Mouse (Mus musculus) hematopoietic multipotent progenitor cell, adult 10-12 weeks (in vitro differentiated cells): Measurements from ENCODE around the gene Gm10061. TPM values are rescaled to one million over a fixed set of nuclear protein-coding genes. Genes with fewer than 3 reads are reported as not detected.

Experiments
- polyA plus RNA-seq: library from polyadenylated mRNA; stranded (reverse); fragments of >175 nt; gene quantifications from 2 replicates; pipeline ENCODE4 v1.2.3, GENCODE M21; 2012; ENCODE audit warnings: low replicate concordance

Gm10061 gene
- polyA plus RNA-seq = not detected in 2 replicates

DNA sequence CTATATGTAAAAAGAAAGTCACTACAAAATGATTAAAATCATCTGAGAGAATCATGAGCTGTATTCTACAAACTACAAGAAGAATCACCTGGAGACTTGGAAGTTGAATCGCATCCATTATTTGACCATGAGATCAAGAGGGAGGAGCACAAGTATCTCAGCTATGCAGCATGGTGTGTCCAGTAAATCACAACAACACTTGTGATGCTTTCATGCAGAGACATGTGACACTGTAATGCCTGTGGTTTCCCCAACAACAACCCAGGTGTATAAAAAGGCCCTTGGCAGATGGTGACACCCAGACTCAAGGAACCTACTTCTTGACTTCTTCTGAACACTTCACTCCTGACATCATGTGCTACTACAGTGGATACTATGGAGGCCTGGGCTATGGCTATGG is at the start of gene Gm10061:
Gene Gm10061 (plus strand): TSS at position 301 of the 400 bp plus-strand sequence.

GRCm38 (mm10) chr16:89140551-89140950 is 10.3 kb upstream of the Gm10061 start, which contains the start of gene Gm6358:
Gene Gm6358 (plus strand): TSS chr16:89140851.

DNA sequence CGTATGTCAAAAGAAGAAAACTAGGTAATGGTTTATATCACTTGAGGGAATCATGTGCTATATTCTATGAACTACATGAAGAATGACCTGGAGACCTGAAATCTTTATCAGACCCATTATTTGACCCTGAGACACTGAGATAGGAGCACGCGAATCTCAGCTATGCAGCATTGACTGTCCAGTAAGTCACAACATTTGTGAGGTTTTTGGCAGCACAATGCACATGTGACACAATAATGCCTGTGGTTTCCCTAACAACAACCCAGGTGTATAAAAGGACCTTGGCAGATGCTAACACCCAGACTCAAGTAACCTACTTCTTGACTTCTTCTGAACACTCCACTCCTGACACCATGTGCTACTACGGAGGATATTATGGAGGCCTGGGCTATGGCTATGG is 6.8 kb downstream of the Gm10061 start, which contains the start of gene Gm9789:
Gene Gm9789 (plus strand): TSS at position 301 of the 400 bp plus-strand sequence.

GRCm38 (mm10) chr16:89169190-89169589 is 18.3 kb downstream of the Gm10061 start, which contains the start of gene Gm7735:
Gene Gm7735 (plus strand): TSS chr16:89169490.

DNA sequence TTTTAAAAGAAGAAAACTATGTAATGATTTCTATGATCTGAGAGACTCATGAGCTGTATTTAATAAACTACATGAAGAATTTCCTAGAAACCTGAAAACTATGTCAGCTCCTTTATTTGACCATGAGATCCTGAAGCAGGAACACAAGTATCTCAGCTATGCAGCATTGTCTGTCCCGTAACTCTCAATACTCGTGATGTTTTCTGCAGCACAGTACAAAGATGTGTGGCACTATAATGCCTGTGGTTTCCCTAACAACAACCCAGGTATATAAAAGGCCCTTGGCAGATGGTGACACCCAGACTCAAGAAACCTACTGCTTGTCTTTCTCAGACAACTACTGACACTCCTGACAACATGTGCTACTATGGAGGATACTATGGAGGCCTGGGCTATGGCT is 23.5 kb downstream of the Gm10061 start, which contains the start of gene 1110057P08Rik:
Gene 1110057P08Rik (plus strand): TSS at position 301 of the 400 bp plus-strand sequence.

Other genes starting within 250 kb of the Gm10061 start
- gene Krtap19-9b, start 218.8 kb upstream of the Gm10061 start, polyA plus RNA-seq = not detected in 2 replicates
- not detected in 2 replicates for gene Krtap16-3, start 188.2 kb upstream of the Gm10061 start, polyA plus RNA-seq
- gene Krtap22-2, start 140.3 kb upstream of the Gm10061 start, polyA plus RNA-seq = not detected in 2 replicates
- gene Gm10229, start 135.8 kb upstream of the Gm10061 start, polyA plus RNA-seq = not detected in 2 replicates
- gene Krtap6-1, start 119.4 kb upstream of the Gm10061 start, polyA plus RNA-seq = not detected in 2 replicates
- gene Gm10228, start 109.6 kb upstream of the Gm10061 start, polyA plus RNA-seq = not detected in 2 replicates
- gene Krtap6-5, start 103.2 kb upstream of the Gm10061 start, polyA plus RNA-seq = not detected in 2 replicates
- gene 1110025L11Rik, start 87.1 kb upstream of the Gm10061 start, polyA plus RNA-seq = not detected in 2 replicates
- not detected in 2 replicates for gene Krtap6-3, start 67.1 kb upstream of the Gm10061 start, polyA plus RNA-seq
- not detected in 2 replicates for gene Gm6358, start 10.2 kb upstream of the Gm10061 start, polyA plus RNA-seq
- not detected in 2 replicates for gene Gm9789, start 6.9 kb downstream of the Gm10061 start, polyA plus RNA-seq
- gene Gm7735, start 18.4 kb downstream of the Gm10061 start, polyA plus RNA-seq = not detected in 2 replicates
- not detected in 2 replicates for gene 1110057P08Rik, start 23.6 kb downstream of the Gm10061 start, polyA plus RNA-seq
- gene Krtap20-2, start 54.8 kb downstream of the Gm10061 start, polyA plus RNA-seq = not detected in 2 replicates